ENCODE assay signal across 9 mouse cellular contexts in the genomic region with DNA sequence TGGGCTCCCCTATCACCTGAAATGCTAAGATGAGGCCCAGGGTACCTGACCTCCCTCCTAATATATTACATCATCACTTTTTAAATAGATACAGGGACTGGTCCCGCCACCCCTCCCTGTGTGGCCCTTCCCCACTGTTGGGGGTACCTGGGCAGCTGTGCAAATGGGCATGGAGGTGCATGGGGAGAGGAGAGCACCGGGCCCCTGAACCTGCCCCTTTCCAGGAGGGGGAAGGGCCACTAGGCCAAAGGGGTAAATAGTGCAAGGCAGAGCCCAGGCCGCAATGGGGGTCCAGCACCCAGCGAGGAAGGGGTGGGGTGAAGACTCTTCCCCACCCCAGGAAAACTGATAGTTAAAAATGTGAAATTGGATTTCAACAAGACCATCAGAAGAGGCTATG. TPM values are rescaled to one million over a fixed set of nuclear protein-coding genes. Genes with fewer than 3 reads are reported as not detected.
DNase-seq lines count a peak whose midpoint lies in the region; ATAC-seq and TF ChIP-seq lines count a peak whose summit lies in the region.
"Had no signal": no experiment of that assay in that cellular context is flagged by ENCODE, and none has a peak within 500 bp of the region (broad histone marks: within the 10 kb centered on the region; RNA-seq: fewer than 3 reads in every experiment).

No protein-coding gene starts in this region.

- no peaks in the 10 kb centered on the region for H3K9me3 ChIP-seq in kidney, postnatal 0 days (replicated peaks; ENCODE audit: low read length)
- no peaks in the 10 kb centered on the region for H3K9me3 ChIP-seq in embryonic facial prominence, embryonic 13.5 days
- H3K9me3 ChIP-seq in hindbrain, embryonic 16.5 days (ENCODE audit: control insufficient read depth, low read length): no peaks in the 10 kb centered on the region

- DNase-seq in kidney, postnatal 0 days (ENCODE audit: low spot score): no peak
- no peak for DNase-seq in kidney, postnatal 36 days
- DNase-seq in ovary, adult 18-20 months (ENCODE audit: low spot score): no peak
- no peak for DNase-seq in kidney, postnatal 14 days

- 0 out of 2 replicates have a peak, but pooled peaks cover 12% of the 10 kb centered on the region for H3K36me3 ChIP-seq in kidney, postnatal 0 days (ENCODE audit: insufficient read depth, low read length)
- peaks cover 5% of the 10 kb centered on the region; the same call in 1 of the 2 replicates for H3K36me3 ChIP-seq in embryonic facial prominence, embryonic 13.5 days
- H3K36me3 ChIP-seq in hindbrain, embryonic 16.5 days (ENCODE audit: control insufficient read depth, insufficient read depth, low read length): no peaks in the 10 kb centered on the region
- peaks cover 10% of the 10 kb centered on the region for H3K36me3 ChIP-seq in myocyte (ENCODE audit: control insufficient read depth, insufficient read depth)

- peaks cover 8% of the 10 kb centered on the region for H3K79me2 ChIP-seq in myocyte (ENCODE audit: control insufficient read depth, insufficient read depth)

- H3K4me1 ChIP-seq in kidney, postnatal 0 days (replicated peaks; ENCODE audit: insufficient read depth, low read length): peaks cover 4% of the 10 kb centered on the region; the same call in 1 of the 2 replicates
- H3K4me1 ChIP-seq in embryonic facial prominence, embryonic 13.5 days: peaks cover 14% of the 10 kb centered on the region
- H3K4me1 ChIP-seq in hindbrain, embryonic 16.5 days (ENCODE audit: control insufficient read depth, insufficient read depth, low read depth, low read length): peaks cover 10% of the 10 kb centered on the region

- H3K27ac ChIP-seq in kidney, postnatal 0 days: peak overlapping the region; percentile 70; the same call in 1 of the 2 replicates
- 0 out of 2 replicates have a peak overlapping the region, but pooled peaks have one; percentile 51 for H3K27ac ChIP-seq in embryonic facial prominence, embryonic 13.5 days
- H3K27ac ChIP-seq in hindbrain, embryonic 16.5 days (ENCODE audit: low read depth, low read length): no peak overlapping the region

- peak overlapping the region; percentile 60 for H3K4me2 ChIP-seq in kidney, postnatal 0 days (ENCODE audit: low read length)
- H3K4me2 ChIP-seq in embryonic facial prominence, embryonic 13.5 days: peak overlapping the region; percentile 71
- peak overlapping the region; percentile 98 for H3K4me2 ChIP-seq in hindbrain, embryonic 16.5 days (ENCODE audit: low read length)
- no peak overlapping the region for H3K4me2 ChIP-seq in myocyte (ENCODE audit: low read depth)

- no peak overlapping the region for H3ac ChIP-seq in myocyte (ENCODE audit: control insufficient read depth, insufficient read length)

- no peak for TF ChIP-seq POLR2A in myocyte (IDR thresholded peaks at IDR 0.05; ENCODE audit: insufficient read length, low read depth)

- no peaks in the 10 kb centered on the region for H3K27me3 ChIP-seq in kidney, postnatal 0 days (ENCODE audit: insufficient read depth, low read length)
- H3K27me3 ChIP-seq in embryonic facial prominence, embryonic 13.5 days: no peaks in the 10 kb centered on the region
- H3K27me3 ChIP-seq in hindbrain, embryonic 16.5 days (replicated peaks; ENCODE audit: control insufficient read depth, insufficient read depth, low read length): no peaks in the 10 kb centered on the region
- no peaks in the 10 kb centered on the region for H3K27me3 ChIP-seq in myocyte (ENCODE audit: control insufficient read depth, insufficient read depth, insufficient read length)

- no peak overlapping the region for H3K9ac ChIP-seq in kidney, postnatal 0 days (ENCODE audit: low read depth, low read length)
- H3K9ac ChIP-seq in embryonic facial prominence, embryonic 13.5 days: no peak overlapping the region
- peak overlapping the region; percentile 88 for H3K9ac ChIP-seq in hindbrain, embryonic 16.5 days (ENCODE audit: low read depth, low read length)

- no peak for ATAC-seq in kidney, postnatal 0 days (replicated peaks; ENCODE audit: low FRiP score, low read depth)
- ATAC-seq in embryonic facial prominence, embryonic 13.5 days (ENCODE audit: insufficient number of reproducible peaks, insufficient read depth, low FRiP score, low TSS enrichment, low read depth): no peak
- peak; percentile 34; the same call in 1 of the 2 replicates for ATAC-seq in hindbrain, embryonic 16.5 days
- ATAC-seq in CD4-positive, CD25-positive, alpha-beta regulatory T cell, adult 4 months: no peak

- WGBS in kidney, postnatal 0 days: 81% methylated on average over 4 of the region's 4 CpGs
- 79% methylated on average over 4 of the region's 4 CpGs for WGBS in embryonic facial prominence, embryonic 13.5 days
- WGBS in hindbrain, embryonic 16.5 days: 76% methylated on average over 4 of the region's 4 CpGs

- no peak overlapping the region for H3K4me3 ChIP-seq in kidney, postnatal 0 days (replicated peaks; ENCODE audit: low read depth, low read length)
- peak overlapping the region; percentile 55 for H3K4me3 ChIP-seq in embryonic facial prominence, embryonic 13.5 days
- peak overlapping the region; percentile 68 for H3K4me3 ChIP-seq in hindbrain, embryonic 16.5 days (ENCODE audit: low read length)
- H3K4me3 ChIP-seq in myocyte: peak overlapping the region; percentile 7

- TF ChIP-seq CTCF in kidney, postnatal 0 days (IDR thresholded peaks at IDR 0.05; ENCODE audit: low read depth): no peak

TF ChIP-seq in myocyte, 11 proteins besides CTCF, POLR2A, EP300 and RAD21:
- TF ChIP-seq TCF12 (IDR thresholded peaks at IDR 0.05; ENCODE audit: insufficient read depth, poor library complexity, severe bottlenecking) (no peak), TCF3 (IDR thresholded peaks at IDR 0.05; ENCODE audit: insufficient read length, low read depth) (no peak)

RNA-seq across cellular contexts. Expression of gene Dcst1, which starts 12.8 kb away (rescaled TPM):
- 6.2 TPM in 2 replicates for polyA plus RNA-seq in kidney, postnatal 0 days (2015; fragmentation: Nextera tagmentation; extraction: Ambion mirVana)
- 0.44 and 0.85 TPM in 2 replicates for polyA plus RNA-seq in embryonic facial prominence, embryonic 13.5 days (2015; fragmentation: Nextera tagmentation; extraction: Ambion mirVana)
- polyA plus RNA-seq in hindbrain, embryonic 16.5 days (2015; fragmentation: Nextera tagmentation; extraction: Ambion mirVana): 0.66 and 1.1 TPM in 2 replicates
- 0.41 TPM for polyA plus RNA-seq in myocyte (2012; fragmentation: generic; extraction: Trizol)
- polyA plus RNA-seq in CD4-positive, CD25-positive, alpha-beta regulatory T cell, adult 4 months (2017; shearing (Covaris generic)): 1 to 10 TPM in 1 of 2 experiments, under 1 TPM in 1; 0.59 to 1.1 TPM

RNA-seq across cellular contexts. Expression of gene Dcst2, which starts 16.1 kb away (rescaled TPM):
- 0.57 and 0.62 TPM in 2 replicates for polyA plus RNA-seq in kidney, postnatal 0 days (2015; fragmentation: Nextera tagmentation; extraction: Ambion mirVana)
- 0.18 and 0.38 TPM in 2 replicates for polyA plus RNA-seq in embryonic facial prominence, embryonic 13.5 days (2015; fragmentation: Nextera tagmentation; extraction: Ambion mirVana)
- 0.10 and 0.11 TPM in 2 replicates for polyA plus RNA-seq in hindbrain, embryonic 16.5 days (2015; fragmentation: Nextera tagmentation; extraction: Ambion mirVana)
- 0.01 TPM for polyA plus RNA-seq in myocyte (2012; fragmentation: generic; extraction: Trizol)
- polyA plus RNA-seq in CD4-positive, CD25-positive, alpha-beta regulatory T cell, adult 4 months (2017; shearing (Covaris generic)): under 1 TPM in 1 of 2 experiments, not detected in 1; 0.42 TPM

RNA-seq across cellular contexts. Expression of gene Zbtb7b, which starts 16.7 kb away (rescaled TPM):
- 4.3 TPM in 2 replicates for polyA plus RNA-seq in kidney, postnatal 0 days (2015; fragmentation: Nextera tagmentation; extraction: Ambion mirVana)
- polyA plus RNA-seq in embryonic facial prominence, embryonic 13.5 days (2015; fragmentation: Nextera tagmentation; extraction: Ambion mirVana): 1.7 and 2.1 TPM in 2 replicates
- polyA plus RNA-seq in hindbrain, embryonic 16.5 days (2015; fragmentation: Nextera tagmentation; extraction: Ambion mirVana): 0.79 and 0.88 TPM in 2 replicates
- polyA plus RNA-seq in myocyte (2012; fragmentation: generic; extraction: Trizol): 47.0 TPM
- polyA plus RNA-seq in CD4-positive, CD25-positive, alpha-beta regulatory T cell, adult 4 months (2017; shearing (Covaris generic)): 10 to 100 TPM; 11.7 to 13.2 TPM

RNA-seq across cellular contexts. Expression of gene Lenep, which starts 24.8 kb away (rescaled TPM):
- 0.16 TPM in 1 of 2 replicates, not detected in the other for polyA plus RNA-seq in kidney, postnatal 0 days (2015; fragmentation: Nextera tagmentation; extraction: Ambion mirVana)
- not detected in 2 replicates for polyA plus RNA-seq in embryonic facial prominence, embryonic 13.5 days (2015; fragmentation: Nextera tagmentation; extraction: Ambion mirVana)
- 0.60 TPM in 1 of 2 replicates, not detected in the other for polyA plus RNA-seq in hindbrain, embryonic 16.5 days (2015; fragmentation: Nextera tagmentation; extraction: Ambion mirVana)
- not detected for polyA plus RNA-seq in myocyte (2012; fragmentation: generic; extraction: Trizol)
- 1 to 10 TPM in 1 of 2 experiments, not detected in 1; 5.3 TPM for polyA plus RNA-seq in CD4-positive, CD25-positive, alpha-beta regulatory T cell, adult 4 months (2017; shearing (Covaris generic))
- polyA plus RNA-seq: large intestine, adult 2 months had no signal

RNA-seq across cellular contexts. Expression of gene Adam15, which starts 28.0 kb away (rescaled TPM):
- 85.4 and 90.7 TPM in 2 replicates for polyA plus RNA-seq in kidney, postnatal 0 days (2015; fragmentation: Nextera tagmentation; extraction: Ambion mirVana)
- 50.8 and 52.6 TPM in 2 replicates for polyA plus RNA-seq in embryonic facial prominence, embryonic 13.5 days (2015; fragmentation: Nextera tagmentation; extraction: Ambion mirVana)
- polyA plus RNA-seq in hindbrain, embryonic 16.5 days (2015; fragmentation: Nextera tagmentation; extraction: Ambion mirVana): 74.6 and 84.1 TPM in 2 replicates
- 78.4 TPM for polyA plus RNA-seq in myocyte (2012; fragmentation: generic; extraction: Trizol)
- 10 to 100 TPM in 1 of 2 experiments, 1 to 10 TPM in 1; 8.5 to 13.3 TPM for polyA plus RNA-seq in CD4-positive, CD25-positive, alpha-beta regulatory T cell, adult 4 months (2017; shearing (Covaris generic))
